Mouse (Mus musculus) right cerebral cortex, postnatal 4 days (tissue): Measurements from ENCODE around the gene Map2k1.
"Not testable (repeated sequence)": the region's sequence is repeated elsewhere in the genome, so short reads cannot be mapped to it uniquely, and the experiment has no call there.

Experiments used
- DNase-seq: peaks from one replicate; pipeline ENCODE4 v3.0.0-alpha.2; 2022

The Map2k1 gene

GRCm38 (mm10) chr9:64253021-64253904 is at the start of gene Map2k1:
Map2k1 (minus strand) TSS chr9:64253631.
- DNase-seq = peak; percentile 100

- not testable (repeated sequence) for DNase-seq
Observed at GRCm38 (mm10) chr9:64303086-64303485, 49.7 kb upstream of the Map2k1 start.

- no peak for DNase-seq
Observed at GRCm38 (mm10) chr9:64282404-64282987, 29.1 kb upstream of the Map2k1 start.

GRCm38 (mm10) chr9:64281781-64282178 is 28.3 kb upstream of the Map2k1 start:
- no peak for DNase-seq

GRCm38 (mm10) chr9:64281105-64281780 is 27.8 kb upstream of the Map2k1 start, which contains the start of gene Tipin:
Tipin (plus strand) TSS chr9:64281581.
- DNase-seq = peak; percentile 90

- no peak for DNase-seq
Observed at GRCm38 (mm10) chr9:64278665-64279310, 25.4 kb upstream of the Map2k1 start.

- peak; percentile 83 for DNase-seq
Observed at GRCm38 (mm10) chr9:64277706-64278105, 24.3 kb upstream of the Map2k1 start.

- peak; percentile 18 for DNase-seq
Observed at GRCm38 (mm10) chr9:64274919-64275318, 21.5 kb upstream of the Map2k1 start.

GRCm38 (mm10) chr9:64274291-64274690 is 20.9 kb upstream of the Map2k1 start:
- no peak for DNase-seq

- DNase-seq = no peak
Observed at GRCm38 (mm10) chr9:64273757-64274156, 20.3 kb upstream of the Map2k1 start.

GRCm38 (mm10) chr9:64272611-64273010 is 19.2 kb upstream of the Map2k1 start:
- DNase-seq = peak; percentile 36

GRCm38 (mm10) chr9:64271249-64271648 is 17.8 kb upstream of the Map2k1 start:
- DNase-seq = no peak

- DNase-seq = not testable (repeated sequence)
Observed at GRCm38 (mm10) chr9:64268836-64269235, 15.4 kb upstream of the Map2k1 start.

GRCm38 (mm10) chr9:64268196-64268595 is 14.8 kb upstream of the Map2k1 start:
- no peak for DNase-seq

GRCm38 (mm10) chr9:64267231-64267630 is 13.8 kb upstream of the Map2k1 start:
- no peak for DNase-seq

GRCm38 (mm10) chr9:64264813-64265212 is 11.4 kb upstream of the Map2k1 start:
- DNase-seq = no peak

- no peak for DNase-seq
Observed at GRCm38 (mm10) chr9:64261023-64261422, 7.6 kb upstream of the Map2k1 start.

- DNase-seq = no peak
Observed at GRCm38 (mm10) chr9:64259906-64260305, 6.5 kb upstream of the Map2k1 start.

- DNase-seq = no peak
Observed at GRCm38 (mm10) chr9:64256204-64256603, 2.8 kb upstream of the Map2k1 start.

- DNase-seq = no peak
Observed at GRCm38 (mm10) chr9:64255422-64255821, 2.0 kb upstream of the Map2k1 start.

GRCm38 (mm10) chr9:64252591-64253020 is 825 bp downstream of the Map2k1 start:
- peak; percentile 10 for DNase-seq

GRCm38 (mm10) chr9:64250111-64250730 is 3.2 kb downstream of the Map2k1 start:
- DNase-seq = no peak
